Mouse (Mus musculus): ENCODE measurements around the gene Macrod2.

- TF ChIP-seq CEBPB (IDR thresholded peaks at IDR 0.05; ENCODE audit: low read depth): no peak
- no peak for TF ChIP-seq CTCF (IDR thresholded peaks at IDR 0.05; ENCODE audit: control insufficient read depth, insufficient read depth, insufficient read length)
- no peak for TF ChIP-seq USF1 (IDR thresholded peaks at IDR 0.05; ENCODE audit: low read depth)
- TF ChIP-seq MAX (IDR thresholded peaks at IDR 0.05): no peak
These were observed 135.1 kb downstream of the Macrod2 start for GRCm38 (mm10) chr2:140530214-140530613.

Data from C2C12 (cell line).